Mouse (Mus musculus): Measurements from ENCODE around the gene Card14. TPM values are rescaled to one million over a fixed set of nuclear protein-coding genes. Genes with fewer than 3 reads are reported as not detected.
A peak's percentile ranks its signal among the peaks of the same experiment; 100 is the strongest.

Gene Card14
- polyA plus RNA-seq, 1 experiment from 2014 or later: 1.8 TPM

GRCm38 (mm10) chr11:119392001-119392614 is 84.5 kb downstream of the Card14 start:
- H3K27me3 ChIP-seq (replicated peaks): no peaks in the 10 kb centered on the region
- H3K9ac ChIP-seq: no peak overlapping the region
- H3K27ac ChIP-seq: peak overlapping the region; percentile 82; the same call in 1 of the 2 replicates
- peak overlapping the region; percentile 90 for H3K4me2 ChIP-seq
- no peaks in the 10 kb centered on the region for H3K36me3 ChIP-seq
- WGBS: 8% methylated on average over 12 of the region's 12 CpGs
- ATAC-seq (ENCODE audit: insufficient read depth, low FRiP score, low read depth): peak; percentile 64; the same call in 1 of the 2 replicates
- peaks cover 37% of the 10 kb centered on the region for H3K4me1 ChIP-seq
- H3K4me3 ChIP-seq (replicated peaks): peak overlapping the region; percentile 69
- no peaks in the 10 kb centered on the region for H3K9me3 ChIP-seq

- WGBS: 1% methylated on average over 19 of the region's 19 CpGs
- peaks cover 32% of the 10 kb centered on the region for H3K4me1 ChIP-seq
- ATAC-seq (ENCODE audit: insufficient read depth, low FRiP score, low read depth): 0 out of 2 replicates have a peak, but pooled peaks have one; percentile 24
- no peaks in the 10 kb centered on the region for H3K27me3 ChIP-seq (replicated peaks)
- H3K9me3 ChIP-seq: no peaks in the 10 kb centered on the region
- H3K4me3 ChIP-seq (replicated peaks): peak within 1 kb of the TSS; percentile 69
- H3K36me3 ChIP-seq: no peaks in the 10 kb centered on the region
- H3K9ac ChIP-seq: 0 out of 2 replicates have a peak within 1 kb of the TSS, but pooled peaks have one; percentile 32
- H3K4me2 ChIP-seq: peak within 1 kb of the TSS; percentile 90
- peak within 1 kb of the TSS; percentile 83 for H3K27ac ChIP-seq
Observed at GRCm38 (mm10) chr11:119392800-119393482, 85.4 kb downstream of the Card14 start, which contains the start of gene Rnf213. Gene Rnf213, plus strand, starts transcription at chr11:119393100.

GRCm38 (mm10) chr11:119393483-119393804 is 85.9 kb downstream of the Card14 start:
- Histone ChIP-seq H3K9me3 (no peaks in the 10 kb centered on the region), H3K4me2 (peak overlapping the region; percentile 90), H3K4me3 (replicated peaks) (peak overlapping the region; percentile 69), H3K36me3 (no peaks in the 10 kb centered on the region), H3K4me1 (peaks cover 32% of the 10 kb centered on the region), H3K27ac (peak overlapping the region; percentile 83), H3K9ac (no peak overlapping the region), H3K27me3 (replicated peaks) (no peaks in the 10 kb centered on the region)
- no peak for ATAC-seq (ENCODE audit: insufficient read depth, low FRiP score, low read depth)
- 21% methylated on average over 7 of the region's 7 CpGs for WGBS

GRCm38 (mm10) chr11:119394210-119394609 is 86.6 kb downstream of the Card14 start:
- peak overlapping the region; percentile 69 for H3K4me3 ChIP-seq (replicated peaks)
- no peaks in the 10 kb centered on the region for H3K9me3 ChIP-seq
- no peaks in the 10 kb centered on the region for H3K36me3 ChIP-seq
- peak overlapping the region; percentile 90 for H3K4me2 ChIP-seq
- H3K9ac ChIP-seq: no peak overlapping the region
- 43% methylated on average over 6 of the region's 6 CpGs for WGBS
- H3K27ac ChIP-seq: no peak overlapping the region
- H3K27me3 ChIP-seq (replicated peaks): no peaks in the 10 kb centered on the region
- peaks cover 32% of the 10 kb centered on the region for H3K4me1 ChIP-seq
- ATAC-seq (ENCODE audit: insufficient read depth, low FRiP score, low read depth): no peak

MicroRNAs within 50 kb of the gene (microRNA counts, 519-probe panel; counts per million panel counts)
- microRNA mmu-miR-1932: not detected

Small RNAs within 50 kb of the gene (microRNA-seq; reads per million reads assigned to microRNA genes)
- gene Mir1932: 1.2 reads per million

Other genes starting within 250 kb of the Card14 start
- gene Cbx4, start 221.5 kb upstream of the Card14 start, polyA plus RNA-seq (2015; fragmentation: Nextera tagmentation; extraction: Ambion mirVana): 10.2 and 10.3 TPM in 2 replicates
- 18.7 and 19.3 TPM in 2 replicates for gene Tbc1d16, start 79.3 kb upstream of the Card14 start, polyA plus RNA-seq (2015; fragmentation: Nextera tagmentation; extraction: Ambion mirVana)
- gene Ccdc40, start 79.2 kb upstream of the Card14 start, polyA plus RNA-seq (2015; fragmentation: Nextera tagmentation; extraction: Ambion mirVana): 2.1 and 2.6 TPM in 2 replicates
- 62.6 and 64.3 TPM in 2 replicates for gene Gaa, start 39.9 kb upstream of the Card14 start, polyA plus RNA-seq (2015; fragmentation: Nextera tagmentation; extraction: Ambion mirVana)
- 299 and 315 TPM in 2 replicates for gene Eif4a3, start 7.7 kb upstream of the Card14 start, polyA plus RNA-seq (2015; fragmentation: Nextera tagmentation; extraction: Ambion mirVana)
- 8.2 and 8.3 TPM in 2 replicates for gene Sgsh, start 47.8 kb downstream of the Card14 start, polyA plus RNA-seq (2015; fragmentation: Nextera tagmentation; extraction: Ambion mirVana)
- 9.2 and 9.9 TPM in 2 replicates for gene Slc26a11, start 47.8 kb downstream of the Card14 start, polyA plus RNA-seq (2015; fragmentation: Nextera tagmentation; extraction: Ambion mirVana)
- gene Rnf213, start 85.3 kb downstream of the Card14 start, polyA plus RNA-seq (2015; fragmentation: Nextera tagmentation; extraction: Ambion mirVana): 7.3 and 7.6 TPM in 2 replicates
- gene Endov, start 183.6 kb downstream of the Card14 start, polyA plus RNA-seq (2015; fragmentation: Nextera tagmentation; extraction: Ambion mirVana): 11.5 and 13.5 TPM in 2 replicates
- gene Nptx1, start 240.0 kb downstream of the Card14 start, polyA plus RNA-seq (2015; fragmentation: Nextera tagmentation; extraction: Ambion mirVana): 0.59 and 0.63 TPM in 2 replicates